Mouse (Mus musculus) ovary, postnatal 10 days (tissue): ENCODE results near the gene Utp11.

Source experiments
- DNase-seq: peaks from one replicate; pipeline ENCODE4 v3.0.0; 2022; ENCODE audit warnings: low spot score

The Utp11 gene

GRCm38 (mm10) chr4:124632856-124633255 is 60.5 kb downstream of the Utp11 start:
- DNase-seq = no peak

GRCm38 (mm10) chr4:124631456-124631855 is 61.9 kb downstream of the Utp11 start:
- DNase-seq = no peak
